19 mouse cellular contexts compared by ENCODE assay signal in genomic region chr1:161734314-161734713, GRCm38 (mm10). TPM values are rescaled to one million over a fixed set of nuclear protein-coding genes. Genes with fewer than 3 reads are reported as not detected.
DNase-seq lines count a peak whose midpoint lies in the region; ATAC-seq lines count a peak whose summit lies in the region.
"Had no signal": no experiment of that assay in that cellular context is flagged by ENCODE, and none has a peak within 500 bp of the region (broad histone marks: within the 10 kb centered on the region; RNA-seq: fewer than 3 reads in every experiment).

No protein-coding gene starts in this region.

- intact Hi-C loops in left cerebral cortex, postnatal 10 days (cut with DNase I): no loop called here

- peak; percentile 63 for ATAC-seq in CD4-positive, CD25-positive, alpha-beta regulatory T cell, adult 4 months
- ATAC-seq in inflammation-experienced regulatory T-cells, adult 6 months: peak; percentile 56
- peak; percentile 15; the same call in 1 of the 2 replicates for ATAC-seq in megakaryocyte, adult 5-6 weeks (ENCODE audit: poor library complexity, severe bottlenecking)
- ATAC-seq: hindbrain, embryonic 16.5 days had no signal

- peak; percentile 74 to 77 for DNase-seq in B cell, adult 2 months
- no peak for DNase-seq in left cerebral cortex, postnatal 10 days (ENCODE audit: extremely low spot score in 1 of 2, low spot score in 2 of 2)
- DNase-seq in kidney, adult 9 months: no peak
- DNase-seq in adrenal gland, adult 18-20 months (ENCODE audit: low spot score in 2 of 2): no peak
- DNase-seq: adrenal gland, postnatal 14 days; cerebellum, adult 18-20 months; kidney, adult 18-20 months; kidney, postnatal 36 days; lung, postnatal 10 days; thymus, adult 18-20 months had no signal

RNA-seq across cellular contexts. Expression of gene Fasl, which starts 54.0 kb away (rescaled TPM):
- 10 to 100 TPM; 10.7 to 12.7 TPM for polyA plus RNA-seq in CD4-positive, CD25-positive, alpha-beta regulatory T cell, adult 4 months (2017; shearing (Covaris generic))
- polyA plus RNA-seq in inflammation-experienced regulatory T-cells, adult 6 months (2017; shearing (Covaris generic)): 10 to 100 TPM; 13.0 to 56.3 (median 19.1) TPM
- total RNA-seq in megakaryocyte, adult 5-6 weeks (2015): 1.2 and 1.3 TPM in 2 replicates
- total RNA-seq in megakaryocyte, adult 5-6 weeks (2017): 1.5 and 1.8 TPM in 2 replicates
- total RNA-seq in left cerebral cortex, postnatal 10 days (2021): under 1 TPM in 1 of 2 experiments, not detected in 1; 0.36 TPM
- under 1 TPM in 1 of 2 experiments, not detected in 1; 0.26 TPM for total RNA-seq in adrenal gland, adult 18-20 months (2021)
- total RNA-seq: adrenal gland, postnatal 14 days; heart, postnatal 36 days had no signal
- polyA plus RNA-seq: embryonic facial prominence, embryonic 15.5 days; heart, embryonic 12.5 days; limb, embryonic 15.5 days; stomach, embryonic 14.5 days had no signal

Comparison
In these comparisons a context has a peak if more than half of its experiments do, and no peak if none do; other contexts are left out.
1. DNase-seq: peak in B cell, adult 2 months (2 of 2); none in left cerebral cortex, postnatal 10 days (0 of 2), kidney, adult 9 months (single experiment) and adrenal gland, adult 18-20 months (0 of 2).
2. Peak in every context shown above with its lines, with median percentiles within 50 percentile points of each other: ATAC-seq.